Mouse (Mus musculus) intestine, postnatal 0 days (tissue): ENCODE results near the gene Mki67. TPM values are rescaled to one million over a fixed set of nuclear protein-coding genes. Genes with fewer than 3 reads are reported as not detected.
A peak's percentile ranks its signal among the peaks of the same experiment; 100 is the strongest.
"Not testable (repeated sequence)": the region's sequence is repeated elsewhere in the genome, so short reads cannot be mapped to it uniquely, and the experiment has no call there.

Source experiments
- ATAC-seq: fragments of 200-750 bp; cut with Nextera tagmentation; 2 replicates; pipeline ENCODE4 v1.8.0; 2017; ENCODE audit warnings: mild to moderate bottlenecking, moderate TSS enrichment, moderate library complexity
- H3K27ac ChIP-seq: fragments of 300-500 bp; sonication (generic); 2 replicates; pipeline ENCODE4 v1.5.1; 2014; ENCODE audit warnings: mild to moderate bottlenecking, low read depth, low read length, moderate library complexity
- H3K27me3 ChIP-seq: fragments of 300-500 bp; sonication (generic); replicated peaks from 2 replicates; pipeline ENCODE4 v1.6.1; 2014; ENCODE audit warnings: low read length, mixed read lengths; ENCODE audit not compliant: control insufficient read depth, insufficient read depth
- H3K36me3 ChIP-seq: fragments of 300-500 bp; sonication (generic); 2 replicates; pipeline ENCODE4 v1.6.1; 2014; ENCODE audit warnings: mild to moderate bottlenecking, moderate library complexity; ENCODE audit not compliant: control insufficient read depth, insufficient read depth
- H3K4me1 ChIP-seq: fragments of 300-500 bp; sonication (generic); replicated peaks from 2 replicates; pipeline ENCODE4 v1.6.1; 2014; ENCODE audit warnings: antibody characterized with exemption, low read length, mixed read lengths; ENCODE audit not compliant: control insufficient read depth, insufficient read depth
- H3K4me2 ChIP-seq: fragments of 300-500 bp; sonication (generic); replicated peaks from 2 replicates; pipeline ENCODE4 v1.6.1; 2014; ENCODE audit warnings: low read depth, mild to moderate bottlenecking, moderate library complexity
- H3K4me3 ChIP-seq: fragments of 300-500 bp; sonication (generic); 2 replicates; pipeline ENCODE4 v1.5.1; 2014; ENCODE audit warnings: low read depth, low read length
- H3K9ac ChIP-seq: fragments of 300-500 bp; sonication (generic); 2 replicates; pipeline ENCODE4 v1.6.1; 2014; ENCODE audit warnings: mild to moderate bottlenecking, low read depth, low read length
- H3K9me3 ChIP-seq: fragments of 300-500 bp; sonication (generic); 2 replicates; pipeline ENCODE4 v1.6.1; 2016; ENCODE audit warnings: mixed run types; ENCODE audit not compliant: control insufficient read depth
- CTCF ChIP-seq: sonication (generic); IDR thresholded peaks from 2 replicates; pipeline ENCODE4 v1.5.1; 2016; ENCODE audit warnings: low read depth, mild to moderate bottlenecking, control low read depth, antibody characterized with exemption, moderate library complexity
- WGBS: fragments of 180-500 bp; shearing (Covaris S2); extraction: QIAGEN DNeasy Blood & Tissue Kit; methylation state at CpG from one replicate; pipeline ENCODE4 v1.1.7; 2014; 5-methylcytosine and 5-hydroxymethylcytosine counted together
- polyA plus RNA-seq: library from polyadenylated mRNA; unstranded; fragments of >200 nt; fragmentation: Nextera tagmentation; extraction: Ambion mirVana; gene quantifications from 2 replicates; pipeline ENCODE4 v1.2.1, GENCODE M21; 2015

The Mki67 gene
- polyA plus RNA-seq, 1 experiment from 2014 or later = 9.0 TPM

- Histone ChIP-seq H3K36me3 (0 out of 2 replicates have a peak, but pooled peaks cover 14% of the 10 kb centered on the region), H3K27ac (no peak overlapping the region), H3K27me3 (no peaks in the 10 kb centered on the region), H3K4me1 (no peaks in the 10 kb centered on the region), H3K4me2 (no peak overlapping the region), H3K4me3 (no peak overlapping the region), H3K9ac (no peak overlapping the region), H3K9me3 (no peaks in the 10 kb centered on the region)
- no peak for ATAC-seq
- TF ChIP-seq CTCF = no peak
- WGBS = 73% methylated on average over 2 of the region's 2 CpGs
These were observed 5.5 kb downstream of the Mki67 start for GRCm38 (mm10) chr7:135710702-135711101.

GRCm38 (mm10) chr7:135705753-135706152 is 10.4 kb downstream of the Mki67 start:
- no peaks in the 10 kb centered on the region for H3K4me1 ChIP-seq
- WGBS = 75% methylated on average over 6 of the region's 6 CpGs
- no peak overlapping the region for H3K9ac ChIP-seq
- no peak overlapping the region for H3K4me2 ChIP-seq
- no peak overlapping the region for H3K4me3 ChIP-seq
- peaks cover 38% of the 10 kb centered on the region for H3K36me3 ChIP-seq
- no peaks in the 10 kb centered on the region for H3K27me3 ChIP-seq
- TF ChIP-seq CTCF = no peak
- H3K9me3 ChIP-seq = no peaks in the 10 kb centered on the region
- no peak overlapping the region for H3K27ac ChIP-seq
- ATAC-seq = no peak

GRCm38 (mm10) chr7:135705083-135705482 is 11.1 kb downstream of the Mki67 start:
- Histone ChIP-seq H3K27ac (no peak overlapping the region), H3K4me1 (no peaks in the 10 kb centered on the region), H3K27me3 (no peaks in the 10 kb centered on the region), H3K9me3 (no peaks in the 10 kb centered on the region), H3K4me2 (no peak overlapping the region), H3K9ac (no peak overlapping the region), H3K4me3 (no peak overlapping the region), H3K36me3 (peaks cover 41% of the 10 kb centered on the region)
- 92% methylated on average over 1 of the region's 1 CpGs for WGBS
- no peak for ATAC-seq
- TF ChIP-seq CTCF = no peak

GRCm38 (mm10) chr7:135704251-135704650 is 11.9 kb downstream of the Mki67 start:
- WGBS = 73% methylated on average over 8 of the region's 8 CpGs
- no peaks in the 10 kb centered on the region for H3K9me3 ChIP-seq
- H3K27ac ChIP-seq = 0 out of 2 replicates have a peak overlapping the region, but pooled peaks have one; percentile 7
- no peaks in the 10 kb centered on the region for H3K4me1 ChIP-seq
- peaks cover 37% of the 10 kb centered on the region for H3K36me3 ChIP-seq
- no peaks in the 10 kb centered on the region for H3K27me3 ChIP-seq
- ATAC-seq = no peak
- no peak overlapping the region for H3K9ac ChIP-seq
- no peak for TF ChIP-seq CTCF
- no peak overlapping the region for H3K4me3 ChIP-seq
- H3K4me2 ChIP-seq = no peak overlapping the region

GRCm38 (mm10) chr7:135703600-135704148 is 12.5 kb downstream of the Mki67 start:
- peaks cover 35% of the 10 kb centered on the region for H3K36me3 ChIP-seq
- no peaks in the 10 kb centered on the region for H3K4me1 ChIP-seq
- H3K27me3 ChIP-seq = no peaks in the 10 kb centered on the region
- 57% methylated on average over 9 of the region's 9 CpGs for WGBS
- no peak overlapping the region for H3K4me2 ChIP-seq
- no peak overlapping the region for H3K9ac ChIP-seq
- peak overlapping the region; percentile 7; the same call in 1 of the 2 replicates for H3K27ac ChIP-seq
- no peak overlapping the region for H3K4me3 ChIP-seq
- no peaks in the 10 kb centered on the region for H3K9me3 ChIP-seq
- no peak for TF ChIP-seq CTCF
- ATAC-seq = peak; percentile 78

GRCm38 (mm10) chr7:135699351-135699750 is 16.8 kb downstream of the Mki67 start:
- not testable (repeated sequence) for H3K27me3 ChIP-seq, H3K9ac ChIP-seq, H3K9me3 ChIP-seq, H3K4me1 ChIP-seq, H3K4me2 ChIP-seq, H3K4me3 ChIP-seq, H3K27ac ChIP-seq, ATAC-seq
- peaks cover 37% of the 10 kb centered on the region for H3K36me3 ChIP-seq
- 55% methylated on average over 6 of the region's 6 CpGs for WGBS

GRCm38 (mm10) chr7:135698362-135698761 is 17.8 kb downstream of the Mki67 start:
- H3K36me3 ChIP-seq = peaks cover 42% of the 10 kb centered on the region
- no peak overlapping the region for H3K4me3 ChIP-seq
- H3K4me2 ChIP-seq = no peak overlapping the region
- no peak overlapping the region for H3K27ac ChIP-seq
- H3K9me3 ChIP-seq = no peaks in the 10 kb centered on the region
- H3K9ac ChIP-seq = no peak overlapping the region
- H3K4me1 ChIP-seq = no peaks in the 10 kb centered on the region
- TF ChIP-seq CTCF = no peak
- no peaks in the 10 kb centered on the region for H3K27me3 ChIP-seq
- WGBS = 97% methylated on average over 2 of the region's 2 CpGs
- ATAC-seq = no peak

GRCm38 (mm10) chr7:135697021-135697740 is 19.0 kb downstream of the Mki67 start:
- not testable (repeated sequence) for H3K4me2 ChIP-seq, ATAC-seq, H3K4me1 ChIP-seq, H3K27ac ChIP-seq, H3K27me3 ChIP-seq, H3K9me3 ChIP-seq, H3K4me3 ChIP-seq, H3K9ac ChIP-seq
- H3K36me3 ChIP-seq = peaks cover 46% of the 10 kb centered on the region
- WGBS = 81% methylated on average over 5 of the region's 5 CpGs
